Mouse (Mus musculus) ES-Bruce4 (cell line): Measurements from ENCODE around the gene Tmem176b.

ENCODE experiments used
- CTCF ChIP-seq: IDR thresholded peaks from one replicate; pipeline ENCODE4 v1.8.1; 2011; ENCODE audit warnings: low read depth, low read length
- POLR2A ChIP-seq: IDR thresholded peaks from one replicate; pipeline ENCODE4 v1.8.1; 2011; ENCODE audit warnings: low read length; ENCODE audit not compliant: insufficient read depth

DNA sequence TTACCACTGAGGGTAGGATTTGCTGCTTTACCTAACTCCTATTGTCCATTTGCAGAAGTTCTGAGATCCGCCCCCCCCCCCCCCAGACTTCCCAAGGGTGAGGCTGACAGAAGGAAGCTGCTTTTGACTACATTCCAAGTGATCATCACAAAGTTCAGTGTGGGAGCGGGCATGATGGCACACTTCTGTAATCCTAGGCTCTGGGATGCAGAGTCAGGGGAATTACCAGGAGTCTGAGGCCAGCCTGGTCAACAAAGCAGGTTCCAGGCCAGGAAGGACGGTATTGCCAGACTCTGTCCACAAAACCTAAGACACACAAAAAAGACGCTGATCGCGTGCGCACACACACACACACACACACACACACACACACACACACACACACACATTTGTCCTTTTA lies 22.2 kb upstream of the Tmem176b start:
- TF ChIP-seq POLR2A (no peak), CTCF (no peak)
